Mouse (Mus musculus): ENCODE data around the gene Dlx5. TPM values are rescaled to one million over a fixed set of nuclear protein-coding genes. Genes with fewer than 3 reads are reported as not detected.

The Dlx5 gene
- polyA plus RNA-seq, 1 experiment from 2014 or later: 91.5 TPM

GRCm38 (mm10) chr6:6882266-6882797, 447 bp upstream of the Dlx5 start:
- peak overlapping the region; percentile 81 for H3K4me2 ChIP-seq
- peaks cover 63% of the 10 kb centered on the region for H3K27me3 ChIP-seq
- H3K9me3 ChIP-seq (replicated peaks): no peaks in the 10 kb centered on the region
- H3K36me3 ChIP-seq (ENCODE audit: poor library complexity, severe bottlenecking): no peaks in the 10 kb centered on the region
- ATAC-seq: peak; percentile 41
- peak overlapping the region; percentile 67 for H3K4me3 ChIP-seq
- H3K27ac ChIP-seq: peak overlapping the region; percentile 96
- peaks cover 19% of the 10 kb centered on the region; the same call in 1 of the 2 replicates for H3K4me1 ChIP-seq
- WGBS: 4% methylated on average over 10 of the region's 11 CpGs
- peak overlapping the region; percentile 34; the same call in 1 of the 2 replicates for H3K9ac ChIP-seq

GRCm38 (mm10) chr6:6881115-6881637, 709 bp downstream of the Dlx5 start:
- Histone ChIP-seq H3K4me2 (peak overlapping the region; percentile 81), H3K27ac (peak overlapping the region; percentile 96)
- under 1% methylated on average over 30 of the region's 30 CpGs for WGBS

GRCm38 (mm10) chr6:6880361-6881114, 1.3 kb downstream of the Dlx5 start:
- H3K4me3 ChIP-seq: peak overlapping the region; percentile 67
- under 1% methylated on average over 24 of the region's 24 CpGs for WGBS
- H3K27ac ChIP-seq: peak overlapping the region; percentile 96
- H3K27me3 ChIP-seq: peaks cover 81% of the 10 kb centered on the region
- peak overlapping the region; percentile 94 for H3K9ac ChIP-seq
- H3K4me2 ChIP-seq: peak overlapping the region; percentile 81
- H3K36me3 ChIP-seq (ENCODE audit: poor library complexity, severe bottlenecking): no peaks in the 10 kb centered on the region
- ATAC-seq: no peak
- H3K9me3 ChIP-seq (replicated peaks): no peaks in the 10 kb centered on the region
- peaks cover 19% of the 10 kb centered on the region; the same call in 1 of the 2 replicates for H3K4me1 ChIP-seq

More at GRCm38 (mm10) chr6:6881115-6881637, 709 bp downstream of the Dlx5 start:
- ATAC-seq: peak; percentile 50; the same call in 1 of the 2 replicates
- H3K27me3 ChIP-seq: peaks cover 74% of the 10 kb centered on the region
- peak overlapping the region; percentile 94 for H3K9ac ChIP-seq
- H3K4me3 ChIP-seq: peak overlapping the region; percentile 67
- H3K9me3 ChIP-seq (replicated peaks): no peaks in the 10 kb centered on the region
- no peaks in the 10 kb centered on the region for H3K36me3 ChIP-seq (ENCODE audit: poor library complexity, severe bottlenecking)
- H3K4me1 ChIP-seq: peaks cover 19% of the 10 kb centered on the region; the same call in 1 of the 2 replicates

- H3K4me2 ChIP-seq: peak overlapping the region; percentile 81
- no peak for ATAC-seq
- H3K9me3 ChIP-seq (replicated peaks): no peaks in the 10 kb centered on the region
- H3K9ac ChIP-seq: peak overlapping the region; percentile 94
- H3K4me1 ChIP-seq: peaks cover 16% of the 10 kb centered on the region; the same call in 1 of the 2 replicates
- 1% methylated on average over 44 of the region's 44 CpGs for WGBS
- H3K36me3 ChIP-seq (ENCODE audit: poor library complexity, severe bottlenecking): no peaks in the 10 kb centered on the region
- peaks cover 86% of the 10 kb centered on the region for H3K27me3 ChIP-seq
- H3K27ac ChIP-seq: peak overlapping the region; percentile 96
- peak overlapping the region; percentile 67 for H3K4me3 ChIP-seq
These were observed 2.2 kb downstream of the Dlx5 start for GRCm38 (mm10) chr6:6879371-6880325.

- Histone ChIP-seq H3K27ac (peak overlapping the region; percentile 96), H3K9ac (peak overlapping the region; percentile 94), H3K36me3 (ENCODE audit: poor library complexity, severe bottlenecking) (no peaks in the 10 kb centered on the region), H3K27me3 (peaks cover 90% of the 10 kb centered on the region), H3K4me2 (peak overlapping the region; percentile 81), H3K9me3 (replicated peaks) (no peaks in the 10 kb centered on the region), H3K4me1 (peaks cover 15% of the 10 kb centered on the region; the same call in 1 of the 2 replicates), H3K4me3 (peak overlapping the region; percentile 67)
- no peak for ATAC-seq
- WGBS: under 1% methylated on average over 14 of the region's 14 CpGs
These were observed 3.0 kb downstream of the Dlx5 start for GRCm38 (mm10) chr6:6878841-6879291.

- Histone ChIP-seq H3K4me3 (peak overlapping the region; percentile 67), H3K27ac (peak overlapping the region; percentile 96), H3K9me3 (replicated peaks) (no peaks in the 10 kb centered on the region), H3K9ac (peak overlapping the region; percentile 94), H3K27me3 (peaks cover 90% of the 10 kb centered on the region), H3K36me3 (ENCODE audit: poor library complexity, severe bottlenecking) (no peaks in the 10 kb centered on the region), H3K4me2 (peak overlapping the region; percentile 81), H3K4me1 (peaks cover 15% of the 10 kb centered on the region; the same call in 1 of the 2 replicates)
- under 1% methylated on average over 34 of the region's 34 CpGs for WGBS
- no peak for ATAC-seq
These were observed 3.7 kb downstream of the Dlx5 start for GRCm38 (mm10) chr6:6877981-6878840.

- Histone ChIP-seq H3K36me3 (ENCODE audit: poor library complexity, severe bottlenecking) (no peaks in the 10 kb centered on the region), H3K27me3 (peaks cover 90% of the 10 kb centered on the region), H3K9ac (peak overlapping the region; percentile 94), H3K27ac (peak overlapping the region; percentile 96), H3K4me2 (peak overlapping the region; percentile 81), H3K9me3 (replicated peaks) (no peaks in the 10 kb centered on the region), H3K4me3 (peak overlapping the region; percentile 67), H3K4me1 (peaks cover 14% of the 10 kb centered on the region; the same call in 1 of the 2 replicates)
- 13% methylated on average over 5 of the region's 5 CpGs for WGBS
- no peak for ATAC-seq
These were observed 4.5 kb downstream of the Dlx5 start for GRCm38 (mm10) chr6:6877346-6877910.

- Histone ChIP-seq H3K4me3 (peak overlapping the region; percentile 67), H3K27me3 (peaks cover 95% of the 10 kb centered on the region), H3K9me3 (replicated peaks) (no peaks in the 10 kb centered on the region), H3K9ac (peak overlapping the region; percentile 94), H3K4me1 (peaks cover 12% of the 10 kb centered on the region; the same call in 1 of the 2 replicates), H3K27ac (peak overlapping the region; percentile 96), H3K36me3 (ENCODE audit: poor library complexity, severe bottlenecking) (no peaks in the 10 kb centered on the region), H3K4me2 (peak overlapping the region; percentile 81)
- 14% methylated on average over 7 of the region's 7 CpGs for WGBS
- no peak for ATAC-seq
These were observed 5.2 kb downstream of the Dlx5 start for GRCm38 (mm10) chr6:6876731-6877130.

GRCm38 (mm10) chr6:6876231-6876630, 5.7 kb downstream of the Dlx5 start:
- H3K27me3 ChIP-seq: peaks cover 93% of the 10 kb centered on the region
- no peak for ATAC-seq
- H3K27ac ChIP-seq: peak overlapping the region; percentile 96
- H3K9me3 ChIP-seq (replicated peaks): no peaks in the 10 kb centered on the region
- WGBS: 2% methylated on average over 2 of the region's 2 CpGs
- H3K4me2 ChIP-seq: peak overlapping the region; percentile 81
- H3K9ac ChIP-seq: peak overlapping the region; percentile 94
- H3K4me3 ChIP-seq: peak overlapping the region; percentile 67
- no peaks in the 10 kb centered on the region for H3K36me3 ChIP-seq (ENCODE audit: poor library complexity, severe bottlenecking)
- peaks cover 9% of the 10 kb centered on the region; the same call in 1 of the 2 replicates for H3K4me1 ChIP-seq

- Histone ChIP-seq H3K4me1 (0 out of 2 replicates have a peak, but pooled peaks cover 4% of the 10 kb centered on the region), H3K36me3 (ENCODE audit: poor library complexity, severe bottlenecking) (no peaks in the 10 kb centered on the region), H3K4me3 (peak overlapping the region; percentile 67), H3K27me3 (peaks cover 93% of the 10 kb centered on the region), H3K9me3 (replicated peaks) (no peaks in the 10 kb centered on the region), H3K27ac (peak overlapping the region; percentile 96), H3K4me2 (peak overlapping the region; percentile 81), H3K9ac (peak overlapping the region; percentile 94)
- no peak for ATAC-seq
- 4% methylated on average over 9 of the region's 9 CpGs for WGBS
These were observed 6.2 kb downstream of the Dlx5 start for GRCm38 (mm10) chr6:6875676-6876075.

All from forebrain, embryonic 13.5 days (tissue).